Mouse (Mus musculus) MEL (cell line): Measurements from ENCODE around the gene Satb1.

ENCODE experiments used
- CTCF ChIP-seq, 3 experiments: IDR thresholded peaks in 2 of 3; conservative IDR thresholded peaks in 1 of 3; 2 replicates each; pipeline ENCODE4 v1.5.1; 2011 to 2012; ENCODE audit warnings: low read length in 3 of 3, low read depth in 2 of 3, mild to moderate bottlenecking in 2 of 3, improper control_type of control experiment in 1 of 3, inconsistent platforms in 1 of 3, mixed read lengths in 1 of 3, moderate library complexity in 1 of 3; ENCODE audit not compliant: control insufficient read depth in 1 of 3, insufficient read depth in 1 of 3, poor library complexity in 1 of 3, severe bottlenecking in 1 of 3
- E2F4 ChIP-seq: IDR thresholded peaks from 2 replicates; pipeline ENCODE4 v1.6.1; 2011; ENCODE audit warnings: low read depth, low read length, improper control_type of control experiment, borderline replicate concordance
- GABPA ChIP-seq: IDR thresholded peaks from 2 replicates; pipeline ENCODE4 v1.6.1; 2012; ENCODE audit warnings: low read depth, mild to moderate bottlenecking, inconsistent platforms, low read length, improper control_type of control experiment, moderate library complexity
- KAT2A ChIP-seq: conservative IDR thresholded peaks from 2 replicates; pipeline ENCODE4 v1.6.1; 2012; ENCODE audit warnings: low read depth, low read length, improper control_type of control experiment, inconsistent platforms
- MAFK ChIP-seq: IDR thresholded peaks from 2 replicates; pipeline ENCODE4 v1.6.1; 2011; ENCODE audit warnings: low read depth, mild to moderate bottlenecking, low read length, improper control_type of control experiment, borderline replicate concordance
- NRF1 ChIP-seq: IDR thresholded peaks from 2 replicates; pipeline ENCODE4 v1.6.1; 2014; ENCODE audit warnings: low read depth, mild to moderate bottlenecking, inconsistent platforms, low read length, improper control_type of control experiment, moderate library complexity; ENCODE audit not compliant: poor library complexity, insufficient read depth, severe bottlenecking
- POLR2A ChIP-seq, 2 experiments: IDR thresholded peaks; 2 replicates each; pipeline ENCODE4 v1.6.1; 2011 to 2012; ENCODE audit warnings: low read length in 2 of 2, mild to moderate bottlenecking in 2 of 2, control low read depth in 1 of 2, improper control_type of control experiment in 1 of 2, low read depth in 1 of 2, moderate library complexity in 1 of 2; ENCODE audit not compliant: control insufficient read depth in 1 of 2, insufficient read depth in 1 of 2, poor library complexity in 1 of 2

GRCm38 (mm10) chr17:51832900-51833577 lies at the start of gene Satb1:
- TF ChIP-seq MAFK (no peak), POLR2A (IDR thresholded peaks at IDR 0.05; ENCODE audit: control insufficient read depth in 1 of 2, insufficient read depth in 1 of 2, low read depth in 1 of 2, low read length in 2 of 2, poor library complexity in 1 of 2) (no peak), CTCF (IDR thresholded peaks at IDR 0.05 in 2 of 3, conservative IDR thresholded peaks at IDR 0.05 in 1 of 3; ENCODE audit: control insufficient read depth in 1 of 3, insufficient read depth in 1 of 3, low read depth in 2 of 3, low read length in 3 of 3, poor library complexity in 1 of 3, severe bottlenecking in 1 of 3) (no peak), GABPA (no peak), NRF1 (no peak), E2F4 (no peak), KAT2A (no peak)
